Mouse (Mus musculus): Measurements from ENCODE around the gene 1700001O22Rik. TPM values are rescaled to one million over a fixed set of nuclear protein-coding genes. Genes with fewer than 3 reads are reported as not detected.

1700001O22Rik gene
- polyA plus RNA-seq, 1 experiment from 2014 or later: 2.2 TPM

GRCm38 (mm10) chr2:30836238-30836990, 33.0 kb upstream of the 1700001O22Rik start:
- WGBS: 27% methylated on average over 21 of the region's 21 CpGs
- Histone ChIP-seq H3K4me1 (ENCODE audit: control insufficient read depth, insufficient read depth, low read length) (peaks cover 10% of the 10 kb centered on the region; the same call in 1 of the 2 replicates), H3K27ac (ENCODE audit: low read length) (no peak overlapping the region), H3K36me3 (ENCODE audit: control insufficient read depth, insufficient read depth) (no peaks in the 10 kb centered on the region), H3K4me2 (ENCODE audit: low read depth, low read length) (peak overlapping the region; percentile 26; the same call in 1 of the 2 replicates), H3K4me3 (ENCODE audit: low read length) (no peak overlapping the region), H3K27me3 (ENCODE audit: control insufficient read depth, insufficient read depth, low read length) (no peaks in the 10 kb centered on the region), H3K9me3 (replicated peaks; ENCODE audit: control insufficient read depth, low read length) (no peaks in the 10 kb centered on the region), H3K9ac (ENCODE audit: low read length) (0 out of 2 replicates have a peak overlapping the region, but pooled peaks have one; percentile 17)
- no peak for ATAC-seq (replicated peaks; ENCODE audit: extremely low read depth, insufficient read depth, low FRiP score)

- 0 out of 2 replicates have a peak, but pooled peaks have one; percentile 47 for ATAC-seq (replicated peaks; ENCODE audit: extremely low read depth, insufficient read depth, low FRiP score)
- Histone ChIP-seq H3K27ac (ENCODE audit: low read length) (peak within 1 kb of the TSS; percentile 33), H3K27me3 (ENCODE audit: control insufficient read depth, insufficient read depth, low read length) (no peaks in the 10 kb centered on the region), H3K4me2 (ENCODE audit: low read depth, low read length) (no peak within 1 kb of the TSS), H3K9ac (ENCODE audit: low read length) (no peak within 1 kb of the TSS), H3K4me3 (ENCODE audit: low read length) (no peak within 1 kb of the TSS), H3K4me1 (ENCODE audit: control insufficient read depth, insufficient read depth, low read length) (peaks cover 10% of the 10 kb centered on the region; the same call in 1 of the 2 replicates), H3K9me3 (replicated peaks; ENCODE audit: control insufficient read depth, low read length) (no peaks in the 10 kb centered on the region), H3K36me3 (ENCODE audit: control insufficient read depth, insufficient read depth) (no peaks in the 10 kb centered on the region)
- 42% methylated on average over 9 of the region's 10 CpGs for WGBS
Measured at GRCm38 (mm10) chr2:30834373-30835022, 31.0 kb upstream of the 1700001O22Rik start, which contains the start of gene Prrx2. Gene Prrx2, plus strand, starts transcription at chr2:30834972.

- Histone ChIP-seq H3K9ac (ENCODE audit: low read length) (no peak overlapping the region), H3K36me3 (ENCODE audit: control insufficient read depth, insufficient read depth) (no peaks in the 10 kb centered on the region), H3K4me3 (ENCODE audit: low read length) (no peak overlapping the region), H3K4me1 (ENCODE audit: control insufficient read depth, insufficient read depth, low read length) (peaks cover 10% of the 10 kb centered on the region; the same call in 1 of the 2 replicates), H3K9me3 (replicated peaks; ENCODE audit: control insufficient read depth, low read length) (no peaks in the 10 kb centered on the region), H3K4me2 (ENCODE audit: low read depth, low read length) (no peak overlapping the region), H3K27me3 (ENCODE audit: control insufficient read depth, insufficient read depth, low read length) (no peaks in the 10 kb centered on the region), H3K27ac (ENCODE audit: low read length) (peak overlapping the region; percentile 33)
- no peak for ATAC-seq (replicated peaks; ENCODE audit: extremely low read depth, insufficient read depth, low FRiP score)
- 73% methylated on average over 5 of the region's 5 CpGs for WGBS
Measured at GRCm38 (mm10) chr2:30833644-30834043, 30.2 kb upstream of the 1700001O22Rik start.

- peaks cover 13% of the 10 kb centered on the region for H3K4me1 ChIP-seq (ENCODE audit: control insufficient read depth, insufficient read depth, low read length)
Measured at GRCm38 (mm10) chr2:30830283-30830795, 26.9 kb upstream of the 1700001O22Rik start, which contains the start of gene Asb6. Gene Asb6, minus strand, starts transcription at chr2:30830333.

GRCm38 (mm10) chr2:30829315-30829714, 25.9 kb upstream of the 1700001O22Rik start:
- H3K4me2 ChIP-seq (ENCODE audit: low read depth, low read length): no peak overlapping the region
- H3K4me3 ChIP-seq (ENCODE audit: low read length): no peak overlapping the region
- no peak overlapping the region for H3K9ac ChIP-seq (ENCODE audit: low read length)
- peaks cover 14% of the 10 kb centered on the region for H3K36me3 ChIP-seq (ENCODE audit: control insufficient read depth, insufficient read depth)
- H3K9me3 ChIP-seq (replicated peaks; ENCODE audit: control insufficient read depth, low read length): no peaks in the 10 kb centered on the region
- WGBS: 34% methylated on average over 5 of the region's 5 CpGs
- no peak overlapping the region for H3K27ac ChIP-seq (ENCODE audit: low read length)
- peaks cover 12% of the 10 kb centered on the region for H3K4me1 ChIP-seq (ENCODE audit: control insufficient read depth, insufficient read depth, low read length)
- no peaks in the 10 kb centered on the region for H3K27me3 ChIP-seq (ENCODE audit: control insufficient read depth, insufficient read depth, low read length)
- ATAC-seq (replicated peaks; ENCODE audit: extremely low read depth, insufficient read depth, low FRiP score): no peak

More at GRCm38 (mm10) chr2:30830283-30830795, 26.9 kb upstream of the 1700001O22Rik start, which contains the start of gene Asb6:
- Histone ChIP-seq H3K4me2 (ENCODE audit: low read depth, low read length) (no peak within 1 kb of the TSS), H3K36me3 (ENCODE audit: control insufficient read depth, insufficient read depth) (peaks cover 4% of the 10 kb centered on the region; the same call in 1 of the 2 replicates), H3K4me3 (ENCODE audit: low read length) (no peak within 1 kb of the TSS), H3K9me3 (replicated peaks; ENCODE audit: control insufficient read depth, low read length) (no peaks in the 10 kb centered on the region), H3K27ac (ENCODE audit: low read length) (no peak within 1 kb of the TSS), H3K9ac (ENCODE audit: low read length) (no peak within 1 kb of the TSS), H3K27me3 (ENCODE audit: control insufficient read depth, insufficient read depth, low read length) (no peaks in the 10 kb centered on the region)
- 48% methylated on average over 4 of the region's 4 CpGs for WGBS
- no peak for ATAC-seq (replicated peaks; ENCODE audit: extremely low read depth, insufficient read depth, low FRiP score)

- H3K4me3 ChIP-seq (ENCODE audit: low read length): peak overlapping the region; percentile 88
- peaks cover 17% of the 10 kb centered on the region for H3K4me1 ChIP-seq (ENCODE audit: control insufficient read depth, insufficient read depth, low read length)
- H3K36me3 ChIP-seq (ENCODE audit: control insufficient read depth, insufficient read depth): peaks cover 28% of the 10 kb centered on the region
- peak; percentile 88 for ATAC-seq (replicated peaks; ENCODE audit: extremely low read depth, insufficient read depth, low FRiP score)
- WGBS: under 1% methylated on average over 63 of the region's 63 CpGs
- peak overlapping the region; percentile 48 for H3K27ac ChIP-seq (ENCODE audit: low read length)
- H3K27me3 ChIP-seq (ENCODE audit: control insufficient read depth, insufficient read depth, low read length): no peaks in the 10 kb centered on the region
- peak overlapping the region; percentile 88 for H3K9ac ChIP-seq (ENCODE audit: low read length)
- peak overlapping the region; percentile 86 for H3K4me2 ChIP-seq (ENCODE audit: low read depth, low read length)
- no peaks in the 10 kb centered on the region for H3K9me3 ChIP-seq (replicated peaks; ENCODE audit: control insufficient read depth, low read length)
Measured at GRCm38 (mm10) chr2:30827749-30828475, 24.5 kb upstream of the 1700001O22Rik start.

GRCm38 (mm10) chr2:30826825-30827748, 23.6 kb upstream of the 1700001O22Rik start:
- 30% methylated on average over 26 of the region's 26 CpGs for WGBS
- ATAC-seq (replicated peaks; ENCODE audit: extremely low read depth, insufficient read depth, low FRiP score): no peak

More at GRCm38 (mm10) chr2:30826825-30827748, 23.6 kb upstream of the 1700001O22Rik start:
- peak overlapping the region; percentile 86 for H3K4me2 ChIP-seq (ENCODE audit: low read depth, low read length)
- peaks cover 17% of the 10 kb centered on the region for H3K4me1 ChIP-seq (ENCODE audit: control insufficient read depth, insufficient read depth, low read length)
- peak overlapping the region; percentile 48 for H3K27ac ChIP-seq (ENCODE audit: low read length)
- H3K4me3 ChIP-seq (ENCODE audit: low read length): peak overlapping the region; percentile 88
- H3K9me3 ChIP-seq (replicated peaks; ENCODE audit: control insufficient read depth, low read length): no peaks in the 10 kb centered on the region
- no peaks in the 10 kb centered on the region for H3K27me3 ChIP-seq (ENCODE audit: control insufficient read depth, insufficient read depth, low read length)
- H3K36me3 ChIP-seq (ENCODE audit: control insufficient read depth, insufficient read depth): peaks cover 36% of the 10 kb centered on the region
- H3K9ac ChIP-seq (ENCODE audit: low read length): peak overlapping the region; percentile 88

All from heart, embryonic 16.5 days (tissue).